Mouse (Mus musculus): ENCODE results near the gene Prima1. TPM values are rescaled to one million over a fixed set of nuclear protein-coding genes. Genes with fewer than 3 reads are reported as not detected.

Gene Prima1
- polyA plus RNA-seq, 1 experiment from 2014 or later: 2.7 TPM

- DNase-seq (ENCODE audit: low spot score): no peak
- H3K9ac ChIP-seq (ENCODE audit: low read length): no peak overlapping the region
- 79% methylated on average over 3 of the region's 3 CpGs for WGBS
- no peak for ATAC-seq (replicated peaks; ENCODE audit: low FRiP score, low TSS enrichment, low read depth)
- no peak overlapping the region for H3K27ac ChIP-seq (ENCODE audit: low read depth)
- no peaks in the 10 kb centered on the region for H3K9me3 ChIP-seq (ENCODE audit: control insufficient read depth, low read length)
- H3K4me1 ChIP-seq (replicated peaks; ENCODE audit: control insufficient read depth, insufficient read depth, low read length): no peaks in the 10 kb centered on the region
- no peak overlapping the region for H3K4me2 ChIP-seq (ENCODE audit: low read length)
- H3K36me3 ChIP-seq (ENCODE audit: control insufficient read depth, insufficient read depth, low read length): no peaks in the 10 kb centered on the region
- no peak overlapping the region for H3K4me3 ChIP-seq (ENCODE audit: low read depth, low read length)
- no peaks in the 10 kb centered on the region for H3K27me3 ChIP-seq (replicated peaks; ENCODE audit: control insufficient read depth, insufficient read depth, low read length)
Measured at GRCm38 (mm10) chr12:103272176-103272575, 30.2 kb upstream of the Prima1 start.

GRCm38 (mm10) chr12:103266605-103267004 lies 24.7 kb upstream of the Prima1 start:
- H3K27ac ChIP-seq (ENCODE audit: low read depth): no peak overlapping the region
- H3K36me3 ChIP-seq (ENCODE audit: control insufficient read depth, insufficient read depth, low read length): no peaks in the 10 kb centered on the region
- no peaks in the 10 kb centered on the region for H3K9me3 ChIP-seq (ENCODE audit: control insufficient read depth, low read length)
- H3K9ac ChIP-seq (ENCODE audit: low read length): no peak overlapping the region
- WGBS: 30% methylated on average over 3 of the region's 3 CpGs
- no peak for ATAC-seq (replicated peaks; ENCODE audit: low FRiP score, low TSS enrichment, low read depth)
- no peak overlapping the region for H3K4me3 ChIP-seq (ENCODE audit: low read depth, low read length)
- no peak overlapping the region for H3K4me2 ChIP-seq (ENCODE audit: low read length)
- H3K4me1 ChIP-seq (replicated peaks; ENCODE audit: control insufficient read depth, insufficient read depth, low read length): no peaks in the 10 kb centered on the region
- DNase-seq (ENCODE audit: low spot score): no peak
- no peaks in the 10 kb centered on the region for H3K27me3 ChIP-seq (replicated peaks; ENCODE audit: control insufficient read depth, insufficient read depth, low read length)

- no peak for ATAC-seq (replicated peaks; ENCODE audit: low FRiP score, low TSS enrichment, low read depth)
Measured at GRCm38 (mm10) chr12:103262017-103262865, 20.3 kb upstream of the Prima1 start.

GRCm38 (mm10) chr12:103252901-103253434 lies 11.0 kb upstream of the Prima1 start:
- Histone ChIP-seq H3K4me2 (ENCODE audit: low read length) (no peak overlapping the region), H3K27ac (ENCODE audit: low read depth) (no peak overlapping the region), H3K36me3 (ENCODE audit: control insufficient read depth, insufficient read depth, low read length) (no peaks in the 10 kb centered on the region), H3K9me3 (ENCODE audit: control insufficient read depth, low read length) (no peaks in the 10 kb centered on the region), H3K27me3 (replicated peaks; ENCODE audit: control insufficient read depth, insufficient read depth, low read length) (no peaks in the 10 kb centered on the region), H3K4me1 (replicated peaks; ENCODE audit: control insufficient read depth, insufficient read depth, low read length) (no peaks in the 10 kb centered on the region; the same call in 1 of the 2 replicates), H3K9ac (ENCODE audit: low read length) (no peak overlapping the region), H3K4me3 (ENCODE audit: low read depth, low read length) (no peak overlapping the region)
- no peak for DNase-seq (ENCODE audit: low spot score)
- ATAC-seq (replicated peaks; ENCODE audit: low FRiP score, low TSS enrichment, low read depth): no peak
- WGBS: 91% methylated on average over 8 of the region's 8 CpGs

More at GRCm38 (mm10) chr12:103262017-103262865, 20.3 kb upstream of the Prima1 start:
- H3K27me3 ChIP-seq (replicated peaks; ENCODE audit: control insufficient read depth, insufficient read depth, low read length): no peaks in the 10 kb centered on the region
- H3K27ac ChIP-seq (ENCODE audit: low read depth): no peak overlapping the region
- H3K4me3 ChIP-seq (ENCODE audit: low read depth, low read length): no peak overlapping the region
- no peak overlapping the region for H3K4me2 ChIP-seq (ENCODE audit: low read length)
- no peaks in the 10 kb centered on the region; the same call in 1 of the 2 replicates for H3K4me1 ChIP-seq (replicated peaks; ENCODE audit: control insufficient read depth, insufficient read depth, low read length)
- H3K9ac ChIP-seq (ENCODE audit: low read length): no peak overlapping the region
- WGBS: 50% methylated on average over 13 of the region's 13 CpGs
- H3K36me3 ChIP-seq (ENCODE audit: control insufficient read depth, insufficient read depth, low read length): no peaks in the 10 kb centered on the region
- H3K9me3 ChIP-seq (ENCODE audit: control insufficient read depth, low read length): no peaks in the 10 kb centered on the region
- DNase-seq (ENCODE audit: low spot score): peak; percentile 63

- Histone ChIP-seq H3K36me3 (ENCODE audit: control insufficient read depth, insufficient read depth, low read length) (no peaks in the 10 kb centered on the region), H3K4me2 (ENCODE audit: low read length) (no peak overlapping the region), H3K9ac (ENCODE audit: low read length) (no peak overlapping the region), H3K9me3 (ENCODE audit: control insufficient read depth, low read length) (no peaks in the 10 kb centered on the region), H3K4me3 (ENCODE audit: low read depth, low read length) (no peak overlapping the region), H3K27me3 (replicated peaks; ENCODE audit: control insufficient read depth, insufficient read depth, low read length) (no peaks in the 10 kb centered on the region), H3K27ac (ENCODE audit: low read depth) (no peak overlapping the region), H3K4me1 (replicated peaks; ENCODE audit: control insufficient read depth, insufficient read depth, low read length) (no peaks in the 10 kb centered on the region)
- DNase-seq (ENCODE audit: low spot score) (no peak), ATAC-seq (replicated peaks; ENCODE audit: low FRiP score, low TSS enrichment, low read depth) (no peak)
- WGBS: 80% methylated on average over 5 of the region's 5 CpGs
Measured at GRCm38 (mm10) chr12:103251151-103251550, 9.2 kb upstream of the Prima1 start.

GRCm38 (mm10) chr12:103250333-103250732 lies 8.4 kb upstream of the Prima1 start:
- ATAC-seq (replicated peaks; ENCODE audit: low FRiP score, low TSS enrichment, low read depth): no peak
- no peak overlapping the region for H3K4me3 ChIP-seq (ENCODE audit: low read depth, low read length)

GRCm38 (mm10) chr12:103243041-103243440 lies 1.1 kb upstream of the Prima1 start:
- no peak overlapping the region for H3K27ac ChIP-seq (ENCODE audit: low read depth)
- H3K36me3 ChIP-seq (ENCODE audit: control insufficient read depth, insufficient read depth, low read length): no peaks in the 10 kb centered on the region
- peaks cover 28% of the 10 kb centered on the region for H3K27me3 ChIP-seq (replicated peaks; ENCODE audit: control insufficient read depth, insufficient read depth, low read length)
- 5% methylated on average over 11 of the region's 11 CpGs for WGBS
- peak overlapping the region; percentile 58 for H3K4me3 ChIP-seq (ENCODE audit: low read depth, low read length)
- peak overlapping the region; percentile 64 for H3K9ac ChIP-seq (ENCODE audit: low read length)
- H3K4me1 ChIP-seq (replicated peaks; ENCODE audit: control insufficient read depth, insufficient read depth, low read length): no peaks in the 10 kb centered on the region; the same call in 1 of the 2 replicates
- peak overlapping the region; percentile 73 for H3K4me2 ChIP-seq (ENCODE audit: low read length)
- no peaks in the 10 kb centered on the region for H3K9me3 ChIP-seq (ENCODE audit: control insufficient read depth, low read length)
- DNase-seq (ENCODE audit: low spot score): no peak
- ATAC-seq (replicated peaks; ENCODE audit: low FRiP score, low TSS enrichment, low read depth): no peak

More at GRCm38 (mm10) chr12:103250333-103250732, 8.4 kb upstream of the Prima1 start:
- 77% methylated on average over 6 of the region's 6 CpGs for WGBS
- H3K4me1 ChIP-seq (replicated peaks; ENCODE audit: control insufficient read depth, insufficient read depth, low read length): no peaks in the 10 kb centered on the region
- no peak overlapping the region for H3K4me2 ChIP-seq (ENCODE audit: low read length)
- no peak for DNase-seq (ENCODE audit: low spot score)
- H3K9me3 ChIP-seq (ENCODE audit: control insufficient read depth, low read length): no peaks in the 10 kb centered on the region
- no peaks in the 10 kb centered on the region for H3K27me3 ChIP-seq (replicated peaks; ENCODE audit: control insufficient read depth, insufficient read depth, low read length)
- H3K27ac ChIP-seq (ENCODE audit: low read depth): no peak overlapping the region
- no peak overlapping the region for H3K9ac ChIP-seq (ENCODE audit: low read length)
- no peaks in the 10 kb centered on the region for H3K36me3 ChIP-seq (ENCODE audit: control insufficient read depth, insufficient read depth, low read length)

- WGBS: under 1% methylated on average over 33 of the region's 34 CpGs
- Histone ChIP-seq H3K4me2 (ENCODE audit: low read length) (peak overlapping the region; percentile 73), H3K9ac (ENCODE audit: low read length) (peak overlapping the region; percentile 64), H3K36me3 (ENCODE audit: control insufficient read depth, insufficient read depth, low read length) (no peaks in the 10 kb centered on the region), H3K4me1 (replicated peaks; ENCODE audit: control insufficient read depth, insufficient read depth, low read length) (no peaks in the 10 kb centered on the region; the same call in 1 of the 2 replicates), H3K27ac (ENCODE audit: low read depth) (peak overlapping the region; percentile 66), H3K27me3 (replicated peaks; ENCODE audit: control insufficient read depth, insufficient read depth, low read length) (peaks cover 28% of the 10 kb centered on the region), H3K4me3 (ENCODE audit: low read depth, low read length) (peak overlapping the region; percentile 58), H3K9me3 (ENCODE audit: control insufficient read depth, low read length) (no peaks in the 10 kb centered on the region)
- DNase-seq (ENCODE audit: low spot score) (peak; percentile 71), ATAC-seq (replicated peaks; ENCODE audit: low FRiP score, low TSS enrichment, low read depth) (peak; percentile 76)
Measured at GRCm38 (mm10) chr12:103242591-103243025, 658 bp upstream of the Prima1 start.
